Mouse (Mus musculus) ES-Bruce4 (cell line): ENCODE measurements around the gene H2-M5. TPM values are rescaled to one million over a fixed set of nuclear protein-coding genes. Genes with fewer than 3 reads are reported as not detected.

Experiments used
- H3K27ac ChIP-seq: 2 replicates; pipeline ENCODE4 v1.5.1; 2012; ENCODE audit warnings: low read length, inconsistent platforms; ENCODE audit not compliant: insufficient read depth
- H3K27me3 ChIP-seq: 2 replicates; pipeline ENCODE4 v1.6.1; 2012; ENCODE audit warnings: mild to moderate bottlenecking, low read length, inconsistent platforms; ENCODE audit not compliant: control insufficient read depth, poor library complexity, insufficient read depth, severe bottlenecking
- H3K36me3 ChIP-seq: 2 replicates; pipeline ENCODE4 v1.6.1; 2012; ENCODE audit warnings: inconsistent platforms, mild to moderate bottlenecking, low read length, moderate library complexity; ENCODE audit not compliant: control insufficient read depth, poor library complexity, insufficient read depth, severe bottlenecking
- H3K4me1 ChIP-seq: one replicate; pipeline ENCODE4 v1.8.1; 2011; ENCODE audit warnings: low read length; ENCODE audit not compliant: control insufficient read depth, insufficient read depth
- H3K4me3 ChIP-seq: 2 replicates; pipeline ENCODE4 v1.5.1; 2011; ENCODE audit warnings: low read depth, mild to moderate bottlenecking, low read length
- H3K9ac ChIP-seq: 2 replicates; pipeline ENCODE4 v1.6.1; 2012; ENCODE audit warnings: low read depth, mild to moderate bottlenecking, inconsistent platforms; ENCODE audit not compliant: poor library complexity, severe bottlenecking
- H3K9me3 ChIP-seq: replicated peaks from 2 replicates; pipeline ENCODE4 v1.6.1; 2012; ENCODE audit warnings: mild to moderate bottlenecking, low read length, inconsistent platforms; ENCODE audit not compliant: control insufficient read depth, poor library complexity, insufficient read depth, severe bottlenecking
- CTCF ChIP-seq: IDR thresholded peaks from one replicate; pipeline ENCODE4 v1.8.1; 2011; ENCODE audit warnings: low read depth, low read length
- EP300 ChIP-seq: IDR thresholded peaks from 2 replicates; pipeline ENCODE4 v1.6.1; 2011; ENCODE audit warnings: low read depth, low read length; ENCODE audit not compliant: insufficient read depth
- POLR2A ChIP-seq: IDR thresholded peaks from one replicate; pipeline ENCODE4 v1.8.1; 2011; ENCODE audit warnings: low read length; ENCODE audit not compliant: insufficient read depth
- polyA plus RNA-seq: library from polyadenylated mRNA; stranded (reverse); fragments of >200 nt; gene quantifications from 2 replicates; pipeline ENCODE4 v1.2.4, GENCODE M21; 2011; ENCODE audit warnings: low read depth; ENCODE audit not compliant: missing spikeins, insufficient read depth, insufficient read length

Gene H2-M5
- polyA plus RNA-seq, 1 experiment, result 13.2 TPM

- no peak overlapping the region for H3K9ac ChIP-seq
- no peak overlapping the region for H3K27ac ChIP-seq
- peaks cover 12% of the 10 kb centered on the region for H3K36me3 ChIP-seq
- no peaks in the 10 kb centered on the region for H3K9me3 ChIP-seq
- no peak overlapping the region for H3K4me3 ChIP-seq
- no peaks in the 10 kb centered on the region for H3K27me3 ChIP-seq
- TF ChIP-seq EP300 (no peak), CTCF (no peak), POLR2A (no peak)
- no peaks in the 10 kb centered on the region for H3K4me1 ChIP-seq
Measured at GRCm38 (mm10) chr17:36948286-36948685, 41.1 kb downstream of the H2-M5 start.

DNA sequence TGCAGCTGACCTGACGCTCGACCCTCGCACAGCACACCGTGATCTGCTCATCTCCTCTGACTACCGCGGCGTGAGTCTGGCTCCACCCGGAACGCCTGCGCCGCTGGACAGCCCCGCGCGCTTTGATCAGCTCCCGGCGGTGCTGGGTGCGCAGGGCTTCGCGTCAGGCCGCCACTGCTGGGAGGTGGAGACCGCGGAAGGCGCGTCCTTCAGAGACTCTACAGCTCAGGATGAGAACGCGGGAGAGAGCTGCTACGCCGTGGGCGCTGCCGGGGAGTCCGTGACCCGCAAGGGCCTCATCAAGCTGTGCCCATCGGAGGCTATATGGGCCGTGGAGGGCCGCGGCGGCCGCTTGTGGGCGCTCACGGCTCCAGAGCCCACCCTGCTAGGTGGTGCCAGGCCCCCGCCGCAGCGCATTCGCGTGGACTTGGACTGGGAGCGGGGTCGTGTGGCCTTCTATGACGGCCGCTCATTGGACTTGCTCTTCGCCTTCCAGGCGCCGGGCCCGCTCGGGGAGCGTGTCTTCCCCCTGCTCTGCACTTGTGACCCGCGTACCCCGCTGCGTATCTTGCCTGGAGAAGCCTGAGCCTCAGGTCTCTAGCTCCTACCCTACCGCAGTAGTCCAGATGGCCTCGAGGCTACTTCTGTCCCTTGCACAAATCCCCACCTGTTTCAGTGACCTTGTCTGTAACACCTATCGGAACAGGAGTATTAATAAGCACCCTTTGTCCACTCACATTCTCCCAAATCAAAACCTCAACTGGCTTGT is 42.1 kb downstream of the H2-M5 start:
- Histone ChIP-seq H3K9me3 (no peaks in the 10 kb centered on the region), H3K27ac (peak overlapping the region; percentile 71; the same call in 1 of the 2 replicates), H3K4me3 (peak overlapping the region; percentile 87), H3K27me3 (no peaks in the 10 kb centered on the region), H3K36me3 (peaks cover 12% of the 10 kb centered on the region), H3K4me1 (peaks cover 2% of the 10 kb centered on the region), H3K9ac (peak overlapping the region; percentile 83)
- 0 out of 2 replicates have a peak, but pooled peaks have one; percentile 16 for TF ChIP-seq EP300
- peak; percentile 6 for TF ChIP-seq POLR2A
- peak; percentile 19 for TF ChIP-seq CTCF

DNA sequence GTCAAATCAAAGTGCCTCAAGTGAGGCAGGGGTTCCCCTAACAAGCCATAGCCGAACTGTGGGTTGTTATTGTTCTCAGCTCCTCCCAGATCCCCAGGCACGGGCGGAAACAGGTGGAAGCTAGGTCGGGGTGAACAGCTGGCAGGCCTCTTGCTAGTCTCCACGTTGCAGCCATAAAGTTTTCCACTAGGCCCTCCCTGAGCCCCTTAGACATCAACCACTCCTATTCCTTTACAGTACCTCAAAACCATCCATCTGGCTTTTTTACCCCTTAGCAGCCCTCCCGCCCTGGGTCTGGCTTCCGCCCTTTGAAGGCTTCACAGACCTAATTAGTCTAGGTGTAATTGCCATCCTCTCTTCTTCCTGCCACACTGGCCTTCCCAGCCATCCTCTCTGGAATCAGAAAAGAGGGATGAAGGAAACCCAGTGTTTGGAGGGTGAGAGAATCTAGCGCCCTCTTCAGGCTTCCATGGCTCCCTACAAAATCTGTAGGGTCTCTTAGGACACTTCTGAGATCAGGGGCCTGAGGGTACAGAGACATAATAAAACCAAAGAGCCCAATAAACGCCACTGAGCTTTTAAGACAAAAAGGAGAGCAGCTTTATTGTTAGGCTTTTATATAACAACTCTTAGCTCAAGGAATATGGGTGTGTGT is 45.1 kb downstream of the H2-M5 start:
- H3K9ac ChIP-seq, result peak overlapping the region; percentile 60; the same call in 1 of the 2 replicates
- H3K27me3 ChIP-seq, result no peaks in the 10 kb centered on the region
- TF ChIP-seq CTCF (no peak), EP300 (no peak), POLR2A (no peak)
- peaks cover 6% of the 10 kb centered on the region for H3K36me3 ChIP-seq
- 0 out of 2 replicates have a peak overlapping the region, but pooled peaks have one; percentile 5 for H3K27ac ChIP-seq
- H3K9me3 ChIP-seq, result no peaks in the 10 kb centered on the region
- no peak overlapping the region for H3K4me3 ChIP-seq
- H3K4me1 ChIP-seq, result peaks cover 2% of the 10 kb centered on the region

DNA sequence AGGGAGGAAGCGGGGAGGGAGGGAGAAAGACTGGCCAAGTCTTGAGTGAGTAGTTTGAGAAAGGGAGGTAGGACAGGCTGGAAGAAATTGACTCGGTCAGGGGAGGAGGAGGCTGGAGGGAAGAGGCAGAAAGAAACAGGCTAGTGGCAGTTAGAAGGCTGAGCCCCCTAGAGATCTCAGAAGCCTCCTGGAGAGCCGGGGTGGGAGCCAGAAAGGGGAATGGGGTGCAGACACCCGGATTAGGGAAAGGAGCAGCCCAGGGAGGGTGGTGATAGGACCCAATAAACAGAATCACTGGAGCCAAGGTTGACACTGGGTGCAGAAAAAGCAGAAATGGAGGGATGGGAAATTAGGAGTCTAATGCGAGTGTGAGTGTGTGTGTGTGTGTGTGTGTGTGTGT is 45.6 kb downstream of the H2-M5 start:
- Histone ChIP-seq H3K36me3 (peaks cover under 1% of the 10 kb centered on the region; the same call in 1 of the 2 replicates), H3K4me3 (no peak overlapping the region; the same call in 1 of the 2 replicates), H3K27ac (no peak overlapping the region), H3K4me1 (peaks cover 2% of the 10 kb centered on the region), H3K9ac (peak overlapping the region; percentile 60), H3K27me3 (no peaks in the 10 kb centered on the region), H3K9me3 (no peaks in the 10 kb centered on the region)
- TF ChIP-seq CTCF (no peak), EP300 (no peak)

DNA sequence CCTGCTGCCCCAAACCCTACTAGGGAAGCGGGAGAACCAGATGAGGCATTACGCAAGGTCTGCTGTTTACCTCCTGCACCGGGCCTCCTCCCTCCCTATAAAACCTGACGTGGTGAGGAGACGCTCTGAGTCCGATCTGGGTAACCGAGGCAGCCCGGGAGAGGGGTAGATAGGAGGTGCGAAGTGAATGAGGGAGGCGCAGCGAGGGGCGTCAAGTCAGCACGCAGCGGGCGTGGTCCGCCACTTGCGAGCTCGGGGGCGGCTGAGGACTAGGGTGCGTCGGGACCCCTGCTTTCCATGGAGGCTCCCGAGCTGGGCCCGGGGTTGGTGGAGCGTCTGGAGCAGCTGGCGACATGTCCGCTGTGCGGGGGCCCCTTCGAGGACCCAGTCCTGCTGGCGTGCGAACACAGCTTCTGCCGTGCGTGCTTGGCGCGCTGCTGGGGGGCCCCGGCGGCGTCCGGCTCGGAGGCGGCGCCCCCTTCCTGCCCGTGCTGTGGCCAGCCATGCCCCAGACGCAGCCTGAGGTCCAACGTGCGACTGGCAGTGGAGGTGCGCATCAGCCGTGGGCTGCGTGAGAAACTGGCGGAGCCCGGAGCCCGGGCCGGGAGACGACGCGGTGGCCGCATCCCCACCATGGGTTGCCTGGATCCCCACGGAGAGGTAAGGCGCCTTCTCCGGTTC is 46.4 kb downstream of the H2-M5 start, which contains the start of gene Rnf39:
Gene Rnf39 (plus strand): TSS at position 128 of the 681 bp plus-strand sequence.
- Histone ChIP-seq H3K27me3 (no peaks in the 10 kb centered on the region), H3K36me3 (no peaks in the 10 kb centered on the region), H3K4me1 (peaks cover 2% of the 10 kb centered on the region), H3K9me3 (no peaks in the 10 kb centered on the region), H3K4me3 (peak within 1 kb of the TSS; percentile 45), H3K9ac (peak within 1 kb of the TSS; percentile 60), H3K27ac (no peak within 1 kb of the TSS)
- TF ChIP-seq POLR2A, result no peak
- no peak for TF ChIP-seq EP300
- TF ChIP-seq CTCF, result no peak
